Mouse (Mus musculus) brain, embryonic 14.5 days (tissue): ENCODE data around the gene Atxn7l2. TPM values are rescaled to one million over a fixed set of nuclear protein-coding genes. Genes with fewer than 3 reads are reported as not detected.
"Not testable (repeated sequence)": the region's sequence is repeated elsewhere in the genome, so short reads cannot be mapped to it uniquely, and the experiment has no call there.

Source experiments
- DNase-seq: peaks from one replicate; pipeline ENCODE4 v3.0.0-alpha.2; 2011; ENCODE audit warnings: low read depth
- CTCF ChIP-seq: fragments of 200-500 bp; IDR thresholded peaks from 2 replicates; pipeline ENCODE4 v1.5.1; 2012; ENCODE audit warnings: inconsistent platforms, mild to moderate bottlenecking, moderate library complexity, borderline replicate concordance; ENCODE audit not compliant: insufficient read depth, insufficient read length; ENCODE audit errors: extremely low read depth
- POLR2A ChIP-seq: fragments of 200-500 bp; IDR thresholded peaks from 2 replicates; pipeline ENCODE4 v1.6.1; 2012; ENCODE audit warnings: mild to moderate bottlenecking, inconsistent platforms, borderline replicate concordance; ENCODE audit not compliant: poor library complexity, insufficient read depth, insufficient read length, severe bottlenecking; ENCODE audit errors: extremely low read depth
- polyA plus RNA-seq: library from polyadenylated mRNA; depleted of rRNA; stranded (reverse); fragments of >200 nt; gene quantifications from 2 replicates; pipeline ENCODE4 v1.2.3, GENCODE M21; 2012; rRNA removed

The Atxn7l2 gene
- polyA plus RNA-seq: 50.1 and 55.9 TPM in 2 replicates

DNA sequence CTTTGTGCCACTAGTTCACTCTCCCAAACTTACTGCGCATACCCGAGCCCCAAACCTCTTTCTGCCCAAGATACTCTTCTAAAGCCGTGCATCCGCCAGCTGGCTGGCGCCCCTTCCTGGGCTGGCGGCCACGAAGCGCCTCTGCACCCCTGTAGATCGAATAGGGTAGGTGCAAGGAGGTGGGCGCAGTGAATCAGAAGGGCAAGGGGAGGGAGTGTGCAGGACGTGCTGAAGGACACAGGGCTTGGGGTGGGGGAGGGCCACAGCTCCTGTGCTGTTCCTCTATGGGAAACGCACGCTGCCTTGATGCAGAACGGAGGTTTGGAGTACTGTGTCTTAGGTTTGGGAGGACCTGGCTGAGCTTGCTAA, at the start of gene Atxn7l2:
Atxn7l2 (minus strand) TSS at position 164 of the 369 bp plus-strand sequence.
- TF ChIP-seq POLR2A (peak; percentile 71; the same call in 1 of the 2 replicates), CTCF (peak; percentile 57; the same call in 1 of the 2 replicates)
- peak; percentile 95 for DNase-seq

DNA sequence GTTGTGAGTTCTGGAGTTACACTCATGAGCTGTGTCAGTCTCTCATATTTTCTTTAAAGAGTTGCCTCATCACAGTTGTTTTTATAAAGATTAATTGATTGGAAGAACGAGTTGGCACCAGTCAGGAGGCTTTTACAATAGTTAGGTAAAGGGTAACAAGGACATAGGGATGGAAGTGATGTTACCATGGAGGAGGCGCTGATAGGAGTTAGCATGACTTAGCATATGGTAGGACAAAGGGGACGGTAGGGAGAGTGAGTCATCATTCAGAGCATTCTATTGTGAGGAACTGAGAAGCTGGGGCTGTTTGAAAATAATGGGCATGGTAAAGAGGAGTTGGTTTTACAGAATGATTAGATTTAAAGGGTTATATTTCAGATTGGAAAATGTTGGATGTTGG, 48.6 kb upstream of the Atxn7l2 start:
- no peak for DNase-seq

GRCm38 (mm10) chr3:108257831-108258500, 47.2 kb upstream of the Atxn7l2 start:
- DNase-seq: no peak
- TF ChIP-seq CTCF: no peak
- no peak for TF ChIP-seq POLR2A

More for the DNA sequence above, 48.6 kb upstream of the Atxn7l2 start:
- TF ChIP-seq POLR2A (no peak), CTCF (no peak)

DNA sequence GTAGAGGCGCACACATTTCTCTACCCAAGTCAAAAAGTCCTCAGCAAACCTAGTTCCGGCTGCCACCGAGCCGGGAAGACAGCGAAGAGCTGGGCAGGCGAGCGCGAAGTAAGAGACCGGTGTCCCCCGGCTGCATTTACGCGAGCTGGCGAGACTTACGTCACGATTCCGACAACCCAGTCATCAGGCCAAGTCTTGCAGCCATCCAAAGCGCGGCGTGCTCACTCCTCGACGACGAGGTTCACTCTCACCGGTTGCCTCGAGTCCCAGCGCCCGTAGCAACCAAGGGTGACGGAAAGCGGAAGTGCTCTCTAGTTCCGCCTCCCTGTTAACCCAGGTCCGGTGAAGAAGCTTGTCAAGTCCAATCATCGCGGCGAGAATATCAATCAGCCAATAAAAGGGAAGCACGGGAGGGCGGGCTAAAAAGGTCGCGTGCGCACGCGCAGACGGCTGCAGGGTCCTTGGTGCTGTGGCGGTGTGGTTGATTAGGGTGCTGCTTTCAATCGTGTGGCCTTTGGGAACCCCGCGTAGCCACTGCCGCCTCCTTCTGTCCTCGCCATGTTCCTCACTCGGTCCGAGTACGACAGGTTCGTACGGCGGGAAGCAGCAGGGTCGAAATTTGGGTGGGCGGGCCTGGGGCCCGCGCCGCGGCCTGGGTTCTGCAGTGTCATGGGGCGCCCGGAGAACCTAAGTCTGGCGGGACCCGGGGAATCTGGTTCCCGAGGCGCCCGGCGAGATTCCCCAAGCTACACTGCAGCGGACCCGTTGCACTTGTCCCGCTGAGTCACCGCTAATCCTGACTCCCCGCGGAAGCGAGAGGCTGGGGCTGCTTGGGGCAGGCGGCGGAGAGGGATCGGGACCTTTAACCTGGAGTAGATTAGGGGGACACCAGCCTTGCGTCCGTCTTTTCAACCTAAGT, 46.2 kb upstream of the Atxn7l2 start, which contains the start of gene Psma5:
Psma5 (plus strand) TSS at position 208 of the 919 bp plus-strand sequence.
- TF ChIP-seq CTCF (no peak), POLR2A (no peak)
- DNase-seq: peak; percentile 99

GRCm38 (mm10) chr3:108246857-108247256, 36.1 kb upstream of the Atxn7l2 start:
- TF ChIP-seq CTCF (no peak), POLR2A (no peak)
- no peak for DNase-seq

DNA sequence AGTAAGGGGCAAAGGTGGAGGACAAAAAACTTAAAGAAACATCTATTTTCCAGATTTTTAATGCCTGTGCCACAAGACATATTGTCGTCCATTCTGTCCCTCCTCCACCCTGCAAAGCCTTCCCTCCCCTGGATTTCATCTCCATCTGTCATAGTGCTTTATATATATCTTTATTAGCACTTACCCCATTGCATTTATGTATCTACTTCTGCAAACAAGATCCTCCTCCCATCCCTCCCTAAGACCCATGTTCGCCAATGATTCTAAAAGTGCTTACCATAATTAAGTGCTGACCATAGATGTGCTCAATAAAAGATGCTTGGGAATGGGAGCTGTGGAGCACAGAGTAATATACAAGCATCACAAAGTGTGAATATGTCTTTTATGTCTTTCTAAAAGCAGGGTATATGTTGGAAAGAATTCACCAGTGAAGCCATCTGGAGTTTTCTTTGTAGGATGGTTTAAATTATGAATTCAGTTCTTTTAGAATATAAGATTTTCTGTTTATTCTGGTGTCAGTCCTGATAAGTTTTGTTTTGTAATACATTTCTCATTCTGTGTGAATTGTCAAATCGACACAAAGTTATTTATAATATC, 30.6 kb upstream of the Atxn7l2 start:
- DNase-seq: no peak

DNA sequence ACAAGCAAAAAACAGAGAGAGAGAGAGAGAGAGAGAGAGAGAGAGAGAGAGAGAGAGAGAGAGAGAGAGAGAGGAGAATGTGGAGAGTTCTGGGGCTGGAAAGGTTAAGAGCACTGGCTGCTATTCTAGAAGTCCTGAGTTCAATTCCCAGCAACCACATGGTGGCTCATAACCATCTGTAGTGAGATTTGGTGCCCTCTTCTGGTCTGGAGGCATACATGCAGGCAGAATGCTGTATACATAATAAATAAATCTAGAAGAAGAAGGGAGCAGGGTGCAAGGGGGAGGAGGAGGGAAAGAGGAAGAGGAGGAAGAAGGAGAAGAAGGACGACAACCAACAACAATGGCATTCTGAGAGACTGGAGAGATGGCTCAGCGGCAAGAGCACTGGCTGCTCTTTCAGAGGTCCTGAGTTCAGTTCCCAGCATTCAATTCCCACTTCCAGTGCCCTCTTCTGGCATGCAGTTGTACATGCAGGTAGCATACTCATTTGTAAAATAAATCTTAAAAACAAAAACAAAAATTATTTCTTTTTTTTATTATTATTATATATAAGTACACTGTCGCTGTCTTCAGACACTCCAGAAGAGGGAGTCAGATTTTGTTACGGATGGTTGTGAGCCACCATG, 26.9 kb upstream of the Atxn7l2 start:
- DNase-seq: not testable (repeated sequence)

More for the DNA sequence above, 30.6 kb upstream of the Atxn7l2 start:
- no peak for TF ChIP-seq CTCF
- TF ChIP-seq POLR2A: no peak

GRCm38 (mm10) chr3:108231646-108232045, 20.9 kb upstream of the Atxn7l2 start:
- TF ChIP-seq POLR2A (no peak), CTCF (no peak)
- no peak for DNase-seq

DNA sequence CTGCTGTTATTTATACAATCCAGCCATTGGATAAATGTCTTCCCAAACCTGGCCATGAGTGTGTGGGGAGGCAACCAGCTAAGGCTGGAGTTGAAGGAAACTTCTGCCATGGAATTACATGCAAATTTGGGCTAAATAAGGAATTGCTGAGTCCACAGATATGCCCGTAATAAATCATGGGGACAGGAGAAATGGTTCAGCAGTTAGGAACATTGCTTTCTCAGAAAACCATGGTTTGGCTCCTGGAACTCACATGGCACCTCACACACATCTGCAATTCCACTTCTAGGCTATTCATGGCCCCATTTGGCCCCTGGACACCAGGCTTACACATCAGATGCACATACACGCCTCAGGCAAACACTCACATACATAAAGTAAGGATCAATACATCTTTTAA, 16.8 kb upstream of the Atxn7l2 start:
- TF ChIP-seq CTCF: no peak
- TF ChIP-seq POLR2A: no peak
- DNase-seq: no peak

DNA sequence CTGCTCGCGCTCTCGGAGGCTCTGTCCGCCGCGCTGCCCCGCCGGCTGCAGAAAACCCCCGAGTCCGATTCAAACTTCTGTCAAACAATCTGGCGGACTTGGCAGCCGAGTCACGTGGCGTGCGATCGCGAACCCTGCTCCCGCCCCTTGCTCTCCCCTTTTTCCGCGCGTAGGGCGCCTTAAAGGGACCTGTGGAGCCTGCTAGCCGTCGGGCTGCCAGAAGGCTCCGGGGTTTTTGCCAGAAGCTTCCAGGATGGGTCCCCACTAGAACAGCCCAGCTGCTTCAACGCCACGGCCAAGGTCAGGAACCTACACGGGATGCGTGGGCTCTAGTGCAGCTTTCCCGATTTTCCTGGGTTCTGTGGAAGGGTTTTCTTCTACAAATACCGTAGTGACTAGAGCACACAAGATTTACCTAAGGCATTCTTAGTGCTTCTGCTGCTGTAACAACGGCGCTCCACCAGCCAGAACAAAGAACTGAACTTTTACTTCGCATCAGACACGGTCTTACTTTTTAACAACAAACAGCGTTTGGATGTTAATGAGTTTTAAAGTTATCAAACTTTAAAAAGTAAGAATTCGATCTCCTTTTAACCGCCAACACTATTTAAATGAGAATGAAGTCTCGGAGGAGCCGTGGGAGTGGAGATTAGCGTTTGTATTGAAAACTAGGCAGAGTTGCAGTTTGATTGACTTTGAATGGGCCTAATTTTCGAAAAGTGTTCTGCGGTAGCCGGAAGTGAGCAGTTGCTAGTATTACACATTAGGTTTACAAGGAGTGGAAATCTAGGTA, 16.0 kb upstream of the Atxn7l2 start, which contains the start of gene Sypl2:
Sypl2 (minus strand) TSS at position 91 of the 793 bp plus-strand sequence.
- TF ChIP-seq POLR2A: no peak
- TF ChIP-seq CTCF: no peak
- peak; percentile 79 for DNase-seq
